Mouse (Mus musculus): ENCODE data around the gene Olfr450. TPM values are rescaled to one million over a fixed set of nuclear protein-coding genes. Genes with fewer than 3 reads are reported as not detected.

Gene Olfr450
- total RNA-seq (2014; rRNA removed), result not detected in 2 replicates
- not detected in 2 replicates for polyA plus RNA-seq (2015; fragmentation: Nextera tagmentation; extraction: Ambion mirVana)

- H3K4me1 ChIP-seq (ENCODE audit: insufficient read depth, low read length), result no peaks in the 10 kb centered on the region
- no peaks in the 10 kb centered on the region for H3K36me3 ChIP-seq (ENCODE audit: insufficient read depth, low read length)
- H3K4me2 ChIP-seq (ENCODE audit: low read depth, low read length), result no peak within 1 kb of the TSS
- H3K9me3 ChIP-seq (ENCODE audit: low read length), result no peaks in the 10 kb centered on the region
- no peak within 1 kb of the TSS for H3K9ac ChIP-seq (replicated peaks; ENCODE audit: low read length)
- ATAC-seq (no peak), DNase-seq (ENCODE audit: low spot score) (no peak)
- no peak for TF ChIP-seq CTCF (IDR thresholded peaks at IDR 0.05; ENCODE audit: low read depth)
- H3K27ac ChIP-seq, result no peak within 1 kb of the TSS
- H3K27me3 ChIP-seq (ENCODE audit: insufficient read depth, low read length), result no peaks in the 10 kb centered on the region
- 81% methylated on average over 1 of the region's 1 CpGs for WGBS
- no peak within 1 kb of the TSS for H3K4me3 ChIP-seq (ENCODE audit: low read length)
Observed at GRCm38 (mm10) chr6:42811639-42812038, at the start of gene Olfr450. Gene Olfr450, plus strand, starts transcription at chr6:42811939.

- 97% methylated on average over 1 of the region's 1 CpGs for WGBS
- Histone ChIP-seq H3K9ac (replicated peaks; ENCODE audit: low read length) (no peak overlapping the region), H3K36me3 (ENCODE audit: insufficient read depth, low read length) (no peaks in the 10 kb centered on the region), H3K27me3 (ENCODE audit: insufficient read depth, low read length) (no peaks in the 10 kb centered on the region), H3K4me2 (ENCODE audit: low read depth, low read length) (no peak overlapping the region), H3K4me3 (ENCODE audit: low read length) (no peak overlapping the region), H3K4me1 (ENCODE audit: insufficient read depth, low read length) (no peaks in the 10 kb centered on the region), H3K9me3 (ENCODE audit: low read length) (no peaks in the 10 kb centered on the region), H3K27ac (no peak overlapping the region)
- DNase-seq (ENCODE audit: low spot score) (no peak), ATAC-seq (no peak)
- no peak for TF ChIP-seq CTCF (IDR thresholded peaks at IDR 0.05; ENCODE audit: low read depth)
Observed at GRCm38 (mm10) chr6:42777066-42777465, 34.7 kb upstream of the Olfr450 start.

- no peak for DNase-seq (ENCODE audit: low spot score)
- Histone ChIP-seq H3K4me1 (ENCODE audit: insufficient read depth, low read length) (no peaks in the 10 kb centered on the region), H3K9me3 (ENCODE audit: low read length) (no peaks in the 10 kb centered on the region), H3K4me3 (ENCODE audit: low read length) (no peak within 1 kb of the TSS), H3K27me3 (ENCODE audit: insufficient read depth, low read length) (no peaks in the 10 kb centered on the region), H3K36me3 (ENCODE audit: insufficient read depth, low read length) (no peaks in the 10 kb centered on the region), H3K4me2 (ENCODE audit: low read depth, low read length) (no peak within 1 kb of the TSS), H3K27ac (no peak within 1 kb of the TSS), H3K9ac (replicated peaks; ENCODE audit: low read length) (no peak within 1 kb of the TSS)
- no peak for ATAC-seq
- no peak for TF ChIP-seq CTCF (IDR thresholded peaks at IDR 0.05; ENCODE audit: low read depth)
Observed at GRCm38 (mm10) chr6:42784793-42785192, 26.9 kb upstream of the Olfr450 start, which contains the start of gene Olfr452. Gene Olfr452, plus strand, starts transcription at chr6:42785093.

DNA sequence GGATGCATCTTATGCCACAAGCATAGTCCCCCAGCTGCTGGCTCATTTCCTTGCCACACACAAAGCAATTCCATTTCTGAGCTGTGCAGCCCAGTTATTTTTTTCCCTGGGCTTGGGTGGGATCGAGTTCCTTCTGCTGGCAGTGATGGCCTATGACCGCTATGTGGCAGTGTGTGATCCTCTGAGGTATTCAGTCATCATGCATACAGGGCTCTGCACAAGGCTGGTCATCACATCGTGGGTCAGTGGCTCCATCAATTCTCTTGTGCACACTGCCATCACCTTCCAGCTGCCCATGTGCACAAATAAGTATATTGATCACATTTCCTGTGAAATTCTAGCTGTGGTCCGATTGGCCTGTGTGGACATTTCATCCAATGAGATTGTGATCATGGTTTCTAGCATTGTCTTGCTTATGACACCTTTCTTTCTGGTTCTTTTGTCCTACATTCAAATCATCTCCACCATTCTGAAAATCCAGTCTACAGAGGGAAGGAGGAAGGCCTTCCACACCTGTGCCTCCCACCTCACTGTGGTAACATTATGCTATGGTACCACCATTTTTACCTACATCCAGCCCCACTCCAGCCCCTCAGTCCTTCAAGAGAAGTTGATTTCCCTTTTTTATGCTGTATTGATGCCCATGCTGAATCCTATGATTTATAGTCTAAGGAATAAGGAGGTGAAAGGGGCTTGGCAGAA is 21.3 kb upstream of the Olfr450 start:
- WGBS, result 39% methylated on average over 4 of the region's 4 CpGs
- ATAC-seq (peak; percentile 75), DNase-seq (ENCODE audit: low spot score) (no peak)
- H3K9me3 ChIP-seq (ENCODE audit: low read length), result no peaks in the 10 kb centered on the region
- H3K4me1 ChIP-seq (ENCODE audit: insufficient read depth, low read length), result no peaks in the 10 kb centered on the region
- H3K27me3 ChIP-seq (ENCODE audit: insufficient read depth, low read length), result no peaks in the 10 kb centered on the region
- peak; percentile 25; the same call in 1 of the 2 replicates for TF ChIP-seq CTCF (IDR thresholded peaks at IDR 0.05; ENCODE audit: low read depth)
- H3K4me3 ChIP-seq (ENCODE audit: low read length), result no peak overlapping the region
- no peaks in the 10 kb centered on the region for H3K36me3 ChIP-seq (ENCODE audit: insufficient read depth, low read length)
- no peak overlapping the region for H3K9ac ChIP-seq (replicated peaks; ENCODE audit: low read length)
- H3K27ac ChIP-seq, result no peak overlapping the region
- H3K4me2 ChIP-seq (ENCODE audit: low read depth, low read length), result no peak overlapping the region

DNA sequence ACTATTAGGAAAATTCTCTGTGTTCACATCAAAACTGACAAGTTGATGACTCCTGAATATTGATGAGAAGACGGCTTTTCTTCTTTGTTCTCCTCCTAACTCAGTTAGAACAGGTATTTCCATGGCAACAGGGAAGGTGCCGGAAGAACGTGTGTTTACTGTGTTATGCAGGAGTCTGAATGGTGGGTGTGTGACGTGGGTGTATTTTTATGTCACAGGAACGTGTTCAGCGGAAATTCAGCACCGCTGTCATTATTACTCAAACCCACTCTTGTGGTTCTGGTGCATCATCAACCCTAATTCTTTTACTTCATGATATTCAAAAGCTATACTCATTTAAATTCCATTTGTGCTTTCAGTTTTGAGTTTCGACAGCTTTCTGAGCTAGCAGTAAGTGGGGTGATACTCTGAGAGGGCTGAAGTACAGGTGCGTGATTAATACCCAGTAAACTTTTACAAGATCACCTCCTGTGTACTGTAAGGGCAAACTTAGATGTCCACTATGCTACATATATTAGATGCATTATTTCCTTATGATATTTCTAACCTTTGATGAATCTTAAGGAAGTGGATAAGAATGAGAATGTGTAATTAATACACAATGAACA is 20.7 kb upstream of the Olfr450 start:
- Histone ChIP-seq H3K4me2 (ENCODE audit: low read depth, low read length) (no peak overlapping the region), H3K9me3 (ENCODE audit: low read length) (no peaks in the 10 kb centered on the region), H3K27ac (no peak overlapping the region), H3K4me3 (ENCODE audit: low read length) (no peak overlapping the region), H3K27me3 (ENCODE audit: insufficient read depth, low read length) (no peaks in the 10 kb centered on the region), H3K4me1 (ENCODE audit: insufficient read depth, low read length) (no peaks in the 10 kb centered on the region), H3K36me3 (ENCODE audit: insufficient read depth, low read length) (no peaks in the 10 kb centered on the region), H3K9ac (replicated peaks; ENCODE audit: low read length) (no peak overlapping the region)
- WGBS, result 66% methylated on average over 9 of the region's 9 CpGs
- peak; percentile 77 for ATAC-seq
- DNase-seq (ENCODE audit: low spot score), result peak; percentile 55
- TF ChIP-seq CTCF (IDR thresholded peaks at IDR 0.05; ENCODE audit: low read depth), result no peak

- ATAC-seq, result no peak
- no peak for DNase-seq (ENCODE audit: low spot score)
- no peaks in the 10 kb centered on the region for H3K27me3 ChIP-seq (ENCODE audit: insufficient read depth, low read length)
- H3K36me3 ChIP-seq (ENCODE audit: insufficient read depth, low read length), result no peaks in the 10 kb centered on the region
- no peak overlapping the region for H3K9ac ChIP-seq (replicated peaks; ENCODE audit: low read length)
- WGBS, result 93% methylated on average over 3 of the region's 3 CpGs
- no peak overlapping the region for H3K4me2 ChIP-seq (ENCODE audit: low read depth, low read length)
- H3K4me1 ChIP-seq (ENCODE audit: insufficient read depth, low read length), result no peaks in the 10 kb centered on the region
- no peak overlapping the region for H3K27ac ChIP-seq
- no peak for TF ChIP-seq CTCF (IDR thresholded peaks at IDR 0.05; ENCODE audit: low read depth)
- no peak overlapping the region for H3K4me3 ChIP-seq (ENCODE audit: low read length)
- no peaks in the 10 kb centered on the region for H3K9me3 ChIP-seq (ENCODE audit: low read length)
Observed at GRCm38 (mm10) chr6:42794982-42795381, 16.8 kb upstream of the Olfr450 start.

- no peaks in the 10 kb centered on the region for H3K4me1 ChIP-seq (ENCODE audit: insufficient read depth, low read length)
- H3K4me3 ChIP-seq (ENCODE audit: low read length), result no peak within 1 kb of the TSS
- no peak for TF ChIP-seq CTCF (IDR thresholded peaks at IDR 0.05; ENCODE audit: low read depth)
- no peak within 1 kb of the TSS for H3K9ac ChIP-seq (replicated peaks; ENCODE audit: low read length)
- H3K36me3 ChIP-seq (ENCODE audit: insufficient read depth, low read length), result no peaks in the 10 kb centered on the region
- no peaks in the 10 kb centered on the region for H3K27me3 ChIP-seq (ENCODE audit: insufficient read depth, low read length)
- no peak within 1 kb of the TSS for H3K4me2 ChIP-seq (ENCODE audit: low read depth, low read length)
- H3K27ac ChIP-seq, result no peak within 1 kb of the TSS
- ATAC-seq (no peak), DNase-seq (ENCODE audit: low spot score) (no peak)
- no peaks in the 10 kb centered on the region for H3K9me3 ChIP-seq (ENCODE audit: low read length)
Observed at GRCm38 (mm10) chr6:42834084-42834483, 22.3 kb downstream of the Olfr450 start, which contains the start of gene Olfr449. Gene Olfr449, plus strand, starts transcription at chr6:42834384.

Measured in hindbrain, postnatal 0 days (tissue).